Mouse (Mus musculus) forebrain, postnatal 0 days (tissue): ENCODE results near the gene Il1r2. TPM values are rescaled to one million over a fixed set of nuclear protein-coding genes. Genes with fewer than 3 reads are reported as not detected.
A peak's percentile ranks its signal among the peaks of the same experiment; 100 is the strongest.

Source experiments
- ATAC-seq: fragments of 200-750 bp; cut with Nextera tagmentation; 2 replicates; pipeline ENCODE4 v1.8.0; 2017; ENCODE audit warnings: mild to moderate bottlenecking, moderate library complexity
- DNase-seq: peaks from one replicate; pipeline ENCODE4 v3.0.0-alpha.2; 2015
- H3K27ac ChIP-seq: fragments of 300-500 bp; sonication (generic); 2 replicates; pipeline ENCODE4 v1.5.1; 2014; ENCODE audit warnings: low read depth, mild to moderate bottlenecking, antibody characterized with exemption, low read length, moderate library complexity, mixed read lengths
- H3K27me3 ChIP-seq: fragments of 300-500 bp; sonication (generic); 2 replicates; pipeline ENCODE4 v1.6.1; 2014; ENCODE audit warnings: mild to moderate bottlenecking, low read length, mixed read lengths; ENCODE audit not compliant: insufficient read depth
- H3K36me3 ChIP-seq: fragments of 300-500 bp; sonication (generic); 2 replicates; pipeline ENCODE4 v1.6.1; 2014; ENCODE audit warnings: mild to moderate bottlenecking, moderate library complexity; ENCODE audit not compliant: insufficient read depth
- H3K4me1 ChIP-seq: fragments of 300-500 bp; sonication (generic); 2 replicates; pipeline ENCODE4 v1.6.1; 2014; ENCODE audit warnings: antibody characterized with exemption; ENCODE audit not compliant: insufficient read depth
- H3K4me2 ChIP-seq: fragments of 300-500 bp; sonication (generic); 2 replicates; pipeline ENCODE4 v1.6.1; 2014; ENCODE audit warnings: low read depth, mild to moderate bottlenecking, moderate library complexity
- H3K4me3 ChIP-seq: fragments of 300-500 bp; sonication (generic); 2 replicates; pipeline ENCODE4 v1.5.1; 2014; ENCODE audit warnings: low read depth, low read length, mixed read lengths
- H3K9ac ChIP-seq: fragments of 300-500 bp; sonication (generic); 2 replicates; pipeline ENCODE4 v1.6.1; 2014; ENCODE audit warnings: mild to moderate bottlenecking
- H3K9me3 ChIP-seq: fragments of 300-500 bp; sonication (generic); 2 replicates; pipeline ENCODE4 v1.6.1; 2016; ENCODE audit warnings: low read length
- CTCF ChIP-seq: sonication (generic); IDR thresholded peaks from 2 replicates; pipeline ENCODE4 v1.5.1; 2016; ENCODE audit warnings: antibody characterized with exemption, control low read depth, low read depth
- WGBS: fragments of 180-500 bp; shearing (Covaris S2); extraction: QIAGEN DNeasy Blood & Tissue Kit; methylation state at CpG from one replicate; pipeline ENCODE4 v1.1.7; 2014; 5-methylcytosine and 5-hydroxymethylcytosine counted together
- polyA plus RNA-seq: library from polyadenylated mRNA; unstranded; fragments of >200 nt; fragmentation: Nextera tagmentation; extraction: Ambion mirVana; gene quantifications from 2 replicates; pipeline ENCODE4 v1.2.1, GENCODE M21; 2015
- total RNA-seq: library from RNA; depleted of rRNA; stranded (reverse); fragments of >200 nt; gene quantifications from 2 replicates; pipeline ENCODE4 v1.2.3, GENCODE M21; 2014

The Il1r2 gene
- total and polyA plus RNA-seq, 2 experiments from 2014 or later = 0.79 TPM; not detected in 1

DNA sequence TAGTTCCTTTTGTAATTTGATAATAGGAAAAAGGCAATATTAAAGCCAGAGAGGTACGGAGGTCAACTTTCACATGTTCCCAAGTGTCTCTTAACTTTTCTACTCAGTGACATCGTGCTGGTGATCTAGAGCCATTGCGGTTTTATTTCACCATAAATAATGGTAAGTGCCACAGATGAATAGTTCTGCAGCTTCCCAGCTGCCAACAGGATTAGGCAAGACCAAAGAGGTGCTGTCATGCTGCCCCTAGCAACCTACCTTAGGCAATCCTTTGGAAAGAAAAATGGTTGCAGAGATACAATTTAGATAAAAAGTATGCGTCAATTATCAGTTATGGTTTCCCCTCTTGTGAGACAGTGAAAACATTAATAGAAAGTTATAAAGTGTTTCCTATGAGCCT is 54.6 kb downstream of the Il1r2 start:
- ATAC-seq (no peak), DNase-seq (no peak)
- 89% methylated on average over 4 of the region's 4 CpGs for WGBS
- no peak overlapping the region for H3K4me3 ChIP-seq
- no peak overlapping the region for H3K9ac ChIP-seq
- no peaks in the 10 kb centered on the region for H3K36me3 ChIP-seq
- H3K27ac ChIP-seq = no peak overlapping the region
- no peak for TF ChIP-seq CTCF
- H3K27me3 ChIP-seq = no peaks in the 10 kb centered on the region
- H3K9me3 ChIP-seq = no peaks in the 10 kb centered on the region
- no peaks in the 10 kb centered on the region for H3K4me1 ChIP-seq
- H3K4me2 ChIP-seq = no peak overlapping the region

DNA sequence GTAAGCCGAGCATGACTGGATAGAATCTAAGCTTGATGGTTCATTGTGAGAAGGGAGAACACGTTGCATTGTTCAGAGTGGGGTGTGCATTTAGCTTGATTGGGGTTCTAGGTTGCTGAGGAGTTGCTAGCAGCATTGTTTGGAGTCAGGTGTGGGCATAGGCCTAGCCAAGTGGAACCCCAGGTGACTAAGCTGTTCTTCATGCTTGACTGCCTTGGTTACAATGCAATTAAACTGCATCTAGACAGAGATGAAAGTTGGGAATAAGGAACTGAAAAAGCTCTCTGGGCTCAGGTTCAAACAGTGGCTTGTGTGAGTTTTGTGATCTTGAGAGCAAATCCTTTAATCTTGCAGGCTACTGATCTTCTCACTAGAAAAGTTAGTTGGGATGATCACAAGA is 55.4 kb downstream of the Il1r2 start:
- no peak for TF ChIP-seq CTCF
- no peak overlapping the region for H3K9ac ChIP-seq
- H3K27me3 ChIP-seq = no peaks in the 10 kb centered on the region
- 51% methylated on average over 2 of the region's 2 CpGs for whole genome bisulfite sequencing
- DNase-seq (no peak), ATAC-seq (no peak)
- no peaks in the 10 kb centered on the region for H3K36me3 ChIP-seq
- H3K27ac ChIP-seq = no peak overlapping the region
- no peaks in the 10 kb centered on the region for H3K9me3 ChIP-seq
- H3K4me1 ChIP-seq = no peaks in the 10 kb centered on the region
- H3K4me3 ChIP-seq = no peak overlapping the region
- H3K4me2 ChIP-seq = no peak overlapping the region

DNA sequence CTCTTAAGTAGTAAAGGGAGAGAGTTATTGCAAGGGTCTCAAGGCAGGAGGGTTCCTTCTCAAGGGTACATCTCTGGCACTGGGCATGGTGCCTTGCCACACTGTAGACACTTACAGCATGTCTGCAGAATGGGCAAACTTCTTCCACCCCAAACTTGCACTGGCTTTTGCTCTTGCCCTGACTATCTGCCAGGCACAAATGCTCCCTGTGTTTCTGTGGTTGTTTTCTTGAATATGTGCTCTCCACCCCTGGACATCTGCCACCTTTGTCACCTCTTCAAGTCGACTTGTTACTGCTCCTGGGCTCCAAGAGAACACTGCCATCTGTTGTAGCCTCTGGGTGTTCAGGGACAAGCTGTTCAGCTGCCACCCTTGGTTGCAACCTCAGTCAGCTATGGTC is 57.8 kb downstream of the Il1r2 start:
- H3K4me3 ChIP-seq = no peak overlapping the region
- H3K27ac ChIP-seq = no peak overlapping the region
- H3K4me1 ChIP-seq = no peaks in the 10 kb centered on the region
- H3K36me3 ChIP-seq = no peaks in the 10 kb centered on the region
- H3K4me2 ChIP-seq = no peak overlapping the region
- no peaks in the 10 kb centered on the region for H3K9me3 ChIP-seq
- 23% methylated on average over 1 of the region's 1 CpGs for WGBS
- no peak for TF ChIP-seq CTCF
- no peak for ATAC-seq
- no peak overlapping the region for H3K9ac ChIP-seq
- no peak for DNase-seq
- no peaks in the 10 kb centered on the region for H3K27me3 ChIP-seq

DNA sequence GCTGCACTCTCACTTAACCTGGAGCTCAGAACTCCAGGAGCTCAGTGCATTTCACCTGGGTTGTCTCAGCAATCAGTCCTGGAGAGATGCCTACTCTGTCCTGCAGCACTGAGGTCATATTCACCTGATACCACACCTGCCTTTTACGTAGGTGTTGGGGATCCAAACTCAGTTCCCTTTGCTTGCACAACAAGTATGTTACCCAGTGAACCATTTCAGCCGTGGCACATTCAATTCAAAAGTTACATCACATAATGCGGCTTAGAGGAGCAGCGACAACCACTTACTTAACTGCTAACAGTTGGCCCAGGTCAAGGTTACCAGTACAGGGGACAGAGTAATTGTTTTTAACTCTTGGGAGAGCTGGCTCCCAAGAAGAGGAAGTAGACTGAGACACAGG is 58.8 kb downstream of the Il1r2 start:
- no peak for TF ChIP-seq CTCF
- WGBS = 89% methylated on average over 4 of the region's 4 CpGs

DNA sequence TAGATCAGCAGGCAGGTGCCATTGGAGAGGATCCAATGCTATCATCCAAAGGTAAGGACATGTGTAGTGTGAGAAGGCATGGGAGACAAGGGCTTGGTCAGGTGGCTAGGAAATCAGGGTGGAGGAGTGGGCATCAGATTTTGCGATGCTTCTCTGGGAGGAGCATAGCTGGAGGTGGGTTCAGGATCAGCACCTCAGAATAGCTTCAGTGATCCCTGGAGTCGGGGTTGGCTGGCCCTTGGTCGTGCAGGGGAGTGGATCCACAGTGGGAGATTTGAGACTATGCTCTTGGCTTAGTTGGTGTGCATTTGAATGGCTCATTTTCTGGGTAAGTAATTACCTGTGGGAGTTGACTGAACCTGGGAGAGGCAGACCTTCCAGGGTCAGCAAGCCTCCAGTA is 59.7 kb downstream of the Il1r2 start:
- H3K27me3 ChIP-seq = no peaks in the 10 kb centered on the region
- no peaks in the 10 kb centered on the region for H3K4me1 ChIP-seq
- WGBS = 68% methylated on average over 3 of the region's 3 CpGs
- H3K4me2 ChIP-seq = no peak overlapping the region
- no peak overlapping the region for H3K9ac ChIP-seq
- H3K4me3 ChIP-seq = no peak overlapping the region
- ATAC-seq (no peak), DNase-seq (no peak)
- no peak for TF ChIP-seq CTCF
- H3K9me3 ChIP-seq = no peaks in the 10 kb centered on the region
- H3K36me3 ChIP-seq = no peaks in the 10 kb centered on the region
- no peak overlapping the region for H3K27ac ChIP-seq

More for the DNA sequence above, 58.8 kb downstream of the Il1r2 start:
- ATAC-seq = no peak
- H3K4me2 ChIP-seq = no peak overlapping the region
- no peaks in the 10 kb centered on the region for H3K27me3 ChIP-seq
- no peak overlapping the region for H3K4me3 ChIP-seq
- no peak overlapping the region for H3K27ac ChIP-seq
- no peaks in the 10 kb centered on the region for H3K36me3 ChIP-seq
- no peaks in the 10 kb centered on the region for H3K4me1 ChIP-seq
- no peak for DNase-seq
- H3K9ac ChIP-seq = no peak overlapping the region
- no peaks in the 10 kb centered on the region for H3K9me3 ChIP-seq

DNA sequence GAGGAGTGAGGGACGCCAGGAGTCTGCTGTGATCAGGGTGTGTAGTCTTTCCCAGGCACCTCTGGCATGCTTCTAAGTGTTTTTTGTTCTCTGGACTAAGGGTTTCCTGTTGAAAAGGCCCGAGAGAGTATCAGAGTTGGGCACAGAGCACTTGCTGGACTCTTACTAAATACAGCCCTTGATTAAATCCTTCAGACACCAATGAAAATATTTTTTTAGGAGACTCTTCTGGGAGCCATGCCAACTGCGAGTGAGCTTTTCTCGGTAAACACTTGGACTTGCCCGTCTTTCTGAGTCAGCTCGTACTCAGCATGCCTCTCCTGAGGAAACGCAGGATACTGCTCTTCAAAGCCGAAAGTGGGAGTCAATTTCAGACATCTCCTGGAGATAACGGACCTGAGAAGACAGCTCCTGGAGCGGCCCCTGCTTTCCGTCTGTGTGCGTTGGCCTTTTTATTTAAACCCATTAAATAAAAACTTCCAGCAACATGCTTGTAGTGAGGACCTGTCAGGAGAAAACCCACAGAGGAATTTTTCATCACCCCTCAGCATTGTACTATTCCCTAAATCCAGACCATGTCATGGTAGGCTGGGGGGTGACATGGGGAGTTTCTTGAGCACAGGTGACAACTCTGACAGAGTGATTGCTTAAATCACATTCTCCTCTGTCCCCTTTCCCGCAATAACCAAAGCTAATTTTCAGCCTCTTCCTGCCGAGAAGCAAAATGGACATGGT is 66.1 kb downstream of the Il1r2 start:
- 55% methylated on average over 14 of the region's 14 CpGs for WGBS
- no peak; the same call in 1 of the 2 replicates for ATAC-seq
- H3K27ac ChIP-seq = no peak overlapping the region

DNA sequence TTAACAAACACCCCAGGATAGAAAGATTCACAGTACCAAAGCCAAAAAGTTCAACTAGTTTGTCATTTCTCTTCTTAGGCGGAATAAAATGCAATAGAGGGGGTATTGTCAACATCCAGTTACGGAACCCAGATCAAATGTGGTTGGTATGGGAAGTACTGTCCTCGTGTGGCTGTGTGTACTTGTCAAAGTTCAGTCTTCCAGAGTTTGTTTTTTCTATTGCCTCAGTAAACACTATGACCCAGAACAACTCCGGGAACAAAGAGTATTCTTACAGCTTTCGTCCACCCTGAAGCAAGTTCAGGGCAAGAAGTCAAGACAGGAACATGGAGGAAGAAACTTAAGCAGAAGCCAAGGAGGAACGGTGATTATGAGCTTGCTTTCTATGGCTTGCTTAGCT is 82.2 kb downstream of the Il1r2 start:
- Histone ChIP-seq H3K9ac (no peak overlapping the region), H3K27me3 (no peaks in the 10 kb centered on the region), H3K36me3 (no peaks in the 10 kb centered on the region), H3K4me2 (no peak overlapping the region), H3K4me3 (no peak overlapping the region), H3K4me1 (no peaks in the 10 kb centered on the region), H3K27ac (no peak overlapping the region), H3K9me3 (no peaks in the 10 kb centered on the region)
- TF ChIP-seq CTCF = no peak
- 88% methylated on average over 6 of the region's 6 CpGs for WGBS
- DNase-seq = no peak
- no peak for ATAC-seq

More for the DNA sequence above, 66.1 kb downstream of the Il1r2 start:
- Histone ChIP-seq H3K36me3 (no peaks in the 10 kb centered on the region), H3K27me3 (no peaks in the 10 kb centered on the region), H3K4me1 (no peaks in the 10 kb centered on the region), H3K4me2 (no peak overlapping the region), H3K4me3 (no peak overlapping the region), H3K9me3 (no peaks in the 10 kb centered on the region), H3K9ac (no peak overlapping the region)
- no peak for TF ChIP-seq CTCF
- peak; percentile 63 for DNase-seq
